Mouse (Mus musculus): Measurements from ENCODE around the gene Camk2g.

- TF ChIP-seq CTCF (IDR thresholded peaks at IDR 0.05) (no peak), POLR2A (IDR thresholded peaks at IDR 0.05; ENCODE audit: insufficient read depth, low read depth, low read length) (no peak), EP300 (IDR thresholded peaks at IDR 0.05; ENCODE audit: insufficient read depth, low read depth, low read length) (no peak)
These were observed 60.6 kb downstream of the Camk2g start for GRCm38 (mm10) chr14:20733041-20733951.

Data from heart, adult 2 months (tissue).